Mouse (Mus musculus) ES-Bruce4 (cell line): ENCODE data around the gene Bckdk. TPM values are rescaled to one million over a fixed set of nuclear protein-coding genes. Genes with fewer than 3 reads are reported as not detected.

Source experiments
- H3K27ac ChIP-seq: 2 replicates; pipeline ENCODE4 v1.5.1; 2012; ENCODE audit warnings: low read length, inconsistent platforms; ENCODE audit not compliant: insufficient read depth
- H3K27me3 ChIP-seq: 2 replicates; pipeline ENCODE4 v1.6.1; 2012; ENCODE audit warnings: mild to moderate bottlenecking, low read length, inconsistent platforms; ENCODE audit not compliant: control insufficient read depth, poor library complexity, insufficient read depth, severe bottlenecking
- H3K36me3 ChIP-seq: 2 replicates; pipeline ENCODE4 v1.6.1; 2012; ENCODE audit warnings: inconsistent platforms, mild to moderate bottlenecking, low read length, moderate library complexity; ENCODE audit not compliant: control insufficient read depth, poor library complexity, insufficient read depth, severe bottlenecking
- H3K4me1 ChIP-seq: one replicate; pipeline ENCODE4 v1.8.1; 2011; ENCODE audit warnings: low read length; ENCODE audit not compliant: control insufficient read depth, insufficient read depth
- H3K4me3 ChIP-seq: 2 replicates; pipeline ENCODE4 v1.5.1; 2011; ENCODE audit warnings: low read depth, mild to moderate bottlenecking, low read length
- H3K9ac ChIP-seq: 2 replicates; pipeline ENCODE4 v1.6.1; 2012; ENCODE audit warnings: low read depth, mild to moderate bottlenecking, inconsistent platforms; ENCODE audit not compliant: poor library complexity, severe bottlenecking
- H3K9me3 ChIP-seq: replicated peaks from 2 replicates; pipeline ENCODE4 v1.6.1; 2012; ENCODE audit warnings: mild to moderate bottlenecking, low read length, inconsistent platforms; ENCODE audit not compliant: control insufficient read depth, poor library complexity, insufficient read depth, severe bottlenecking
- CTCF ChIP-seq: IDR thresholded peaks from one replicate; pipeline ENCODE4 v1.8.1; 2011; ENCODE audit warnings: low read depth, low read length
- EP300 ChIP-seq: IDR thresholded peaks from 2 replicates; pipeline ENCODE4 v1.6.1; 2011; ENCODE audit warnings: low read depth, low read length; ENCODE audit not compliant: insufficient read depth
- POLR2A ChIP-seq: IDR thresholded peaks from one replicate; pipeline ENCODE4 v1.8.1; 2011; ENCODE audit warnings: low read length; ENCODE audit not compliant: insufficient read depth
- polyA plus RNA-seq: library from polyadenylated mRNA; stranded (reverse); fragments of >200 nt; gene quantifications from 2 replicates; pipeline ENCODE4 v1.2.4, GENCODE M21; 2011; ENCODE audit warnings: low read depth; ENCODE audit not compliant: missing spikeins, insufficient read depth, insufficient read length

Gene Bckdk
- polyA plus RNA-seq, 1 experiment: 77.3 TPM

DNA sequence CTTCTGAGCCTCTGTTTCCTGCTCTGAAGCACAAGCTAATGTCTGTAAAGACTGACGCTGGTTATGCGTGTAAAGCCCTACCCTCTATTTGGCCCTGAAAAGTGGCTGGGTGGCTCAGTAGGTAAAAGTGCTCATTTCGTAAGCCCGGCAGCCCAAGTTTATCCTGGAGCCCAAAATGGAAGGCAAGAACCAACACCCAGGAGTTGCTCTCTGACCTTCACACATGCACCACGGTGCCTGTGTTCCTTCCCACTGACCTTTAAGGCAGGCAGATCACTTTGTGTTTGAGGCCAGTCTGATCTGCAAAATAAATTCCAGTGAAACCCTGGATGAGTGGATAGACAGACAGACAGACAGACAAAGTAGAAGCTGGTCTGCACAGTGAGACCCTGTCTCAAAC lies 19.8 kb downstream of the Bckdk start:
- Histone ChIP-seq H3K4me3 (no peak overlapping the region), H3K9me3 (no peaks in the 10 kb centered on the region), H3K4me1 (peaks cover 4% of the 10 kb centered on the region), H3K27ac (peak overlapping the region; percentile 28; the same call in 1 of the 2 replicates), H3K27me3 (no peaks in the 10 kb centered on the region), H3K36me3 (peaks cover 16% of the 10 kb centered on the region), H3K9ac (no peak overlapping the region)
- TF ChIP-seq EP300 (no peak), CTCF (no peak), POLR2A (no peak)

- no peak overlapping the region for H3K9ac ChIP-seq
- H3K9me3 ChIP-seq: no peaks in the 10 kb centered on the region
- no peak overlapping the region for H3K4me3 ChIP-seq
- H3K27me3 ChIP-seq: no peaks in the 10 kb centered on the region
- peaks cover 16% of the 10 kb centered on the region for H3K36me3 ChIP-seq
- no peak for TF ChIP-seq CTCF
- TF ChIP-seq EP300: 0 out of 2 replicates have a peak, but pooled peaks have one; percentile 59
- H3K4me1 ChIP-seq: peaks cover 4% of the 10 kb centered on the region
- peak overlapping the region; percentile 41 for H3K27ac ChIP-seq
Measured at GRCm38 (mm10) chr7:127925252-127925651, 21.4 kb downstream of the Bckdk start.

DNA sequence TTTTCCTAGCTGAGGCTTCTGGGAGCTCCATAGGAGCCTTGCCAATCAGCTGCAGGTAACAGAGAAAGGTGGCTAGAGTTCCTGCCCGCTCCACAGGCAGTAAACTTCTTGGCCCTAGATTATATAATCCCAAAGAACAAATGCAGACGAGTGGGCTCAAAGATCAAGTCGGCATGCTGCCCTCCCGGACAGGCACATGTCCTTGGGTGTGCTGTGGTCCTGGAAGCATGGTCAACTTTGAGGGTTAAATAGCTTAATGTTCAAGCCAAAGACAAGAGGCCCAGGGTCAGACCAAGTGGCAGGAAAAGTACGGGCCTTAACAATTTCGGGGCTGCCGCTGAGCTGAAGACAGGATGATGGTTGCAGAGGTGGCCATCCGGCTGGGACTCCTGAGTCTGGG lies 22.2 kb downstream of the Bckdk start:
- no peak overlapping the region for H3K9ac ChIP-seq

DNA sequence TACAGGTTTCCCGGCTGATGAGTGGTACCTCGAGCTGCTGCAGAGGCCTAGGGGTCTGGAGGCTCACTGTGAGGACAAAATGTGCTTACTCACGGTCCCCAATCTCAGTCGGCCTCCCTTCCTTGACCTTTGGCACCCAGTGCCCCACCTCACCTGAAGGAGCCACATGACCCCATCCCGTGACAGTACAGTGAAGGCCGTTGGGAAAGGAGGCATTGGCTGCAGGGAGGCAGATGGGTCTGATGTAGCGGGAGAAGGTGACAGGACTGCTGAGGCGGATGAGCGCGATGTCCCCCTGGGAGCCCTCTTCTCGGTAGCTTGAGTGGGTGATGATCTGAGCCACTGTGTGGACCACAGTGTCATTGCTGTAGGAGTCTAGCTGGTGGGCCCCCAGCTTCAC lies 23.0 kb downstream of the Bckdk start:
- Histone ChIP-seq H3K4me1 (peaks cover 8% of the 10 kb centered on the region), H3K27me3 (no peaks in the 10 kb centered on the region), H3K9me3 (no peaks in the 10 kb centered on the region), H3K4me3 (no peak overlapping the region; the same call in 1 of the 2 replicates), H3K27ac (no peak overlapping the region), H3K36me3 (peaks cover 13% of the 10 kb centered on the region), H3K9ac (no peak overlapping the region)
- no peak for TF ChIP-seq POLR2A
- TF ChIP-seq EP300: peak; percentile 65; the same call in 1 of the 2 replicates

More for the DNA sequence above, 22.2 kb downstream of the Bckdk start:
- Histone ChIP-seq H3K9me3 (no peaks in the 10 kb centered on the region), H3K4me1 (peaks cover 8% of the 10 kb centered on the region), H3K27me3 (no peaks in the 10 kb centered on the region), H3K36me3 (peaks cover 14% of the 10 kb centered on the region), H3K27ac (no peak overlapping the region), H3K4me3 (no peak overlapping the region)
- TF ChIP-seq CTCF (no peak), EP300 (no peak), POLR2A (no peak)

GRCm38 (mm10) chr7:127927726-127928125 lies 23.8 kb downstream of the Bckdk start:
- Histone ChIP-seq H3K9me3 (no peaks in the 10 kb centered on the region), H3K27ac (no peak overlapping the region), H3K4me3 (no peak overlapping the region), H3K27me3 (no peaks in the 10 kb centered on the region), H3K4me1 (peaks cover 10% of the 10 kb centered on the region), H3K36me3 (peaks cover 13% of the 10 kb centered on the region), H3K9ac (no peak overlapping the region)
- TF ChIP-seq POLR2A: no peak

- Histone ChIP-seq H3K9ac (peak overlapping the region; percentile 64; the same call in 1 of the 2 replicates), H3K9me3 (no peaks in the 10 kb centered on the region), H3K4me1 (peaks cover 10% of the 10 kb centered on the region), H3K27me3 (no peaks in the 10 kb centered on the region), H3K27ac (0 out of 2 replicates have a peak overlapping the region, but pooled peaks have one; percentile 5), H3K36me3 (peaks cover 13% of the 10 kb centered on the region), H3K4me3 (peak overlapping the region; percentile 82)
- TF ChIP-seq EP300: no peak
- TF ChIP-seq POLR2A: no peak
- no peak for TF ChIP-seq CTCF
Measured at GRCm38 (mm10) chr7:127928596-127928995, 24.7 kb downstream of the Bckdk start.
